Mouse (Mus musculus): ENCODE measurements around the gene Cylc1.

DNA sequence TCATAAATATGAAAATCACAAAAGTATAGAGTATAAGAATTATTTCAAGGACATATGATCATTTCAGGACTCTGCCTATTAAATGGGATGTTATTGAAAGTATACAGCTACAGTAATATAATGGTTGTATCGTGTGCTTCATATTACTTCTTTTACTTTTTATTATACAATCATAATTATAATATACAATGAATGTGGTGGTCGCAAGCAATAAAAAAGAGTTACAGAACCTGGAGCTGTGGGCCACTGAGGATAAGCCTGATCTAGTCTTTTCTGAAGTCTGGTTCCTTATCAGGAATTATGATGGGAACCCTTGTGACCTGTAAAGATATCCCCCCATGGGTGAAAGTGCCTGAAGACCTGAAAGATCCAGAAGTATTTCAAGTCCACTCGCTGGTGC lies 57.8 kb downstream of the Cylc1 start, which contains the start of gene Gm10112:
- no peak for TF ChIP-seq CTCF (conservative IDR thresholded peaks at IDR 0.05 in 1 of 2, IDR thresholded peaks at IDR 0.05 in 1 of 2; ENCODE audit: low read depth in 2 of 2, low read length in 2 of 2)
- TF ChIP-seq MAX (IDR thresholded peaks at IDR 0.05; ENCODE audit: low read length): no peak
